Mouse (Mus musculus) T-helper 2 cell (primary cell): ENCODE results near the gene Bpi.

Experiments used
- in situ Hi-C: fragments of 300-600 bp; cut with MboI, MseI; formaldehyde crosslinking; loops from one replicate; pipeline ENCODE4 v1.15.1; 2025; ENCODE audit warnings: high pct_unique_total_duplicates

Bpi gene

DNA sequence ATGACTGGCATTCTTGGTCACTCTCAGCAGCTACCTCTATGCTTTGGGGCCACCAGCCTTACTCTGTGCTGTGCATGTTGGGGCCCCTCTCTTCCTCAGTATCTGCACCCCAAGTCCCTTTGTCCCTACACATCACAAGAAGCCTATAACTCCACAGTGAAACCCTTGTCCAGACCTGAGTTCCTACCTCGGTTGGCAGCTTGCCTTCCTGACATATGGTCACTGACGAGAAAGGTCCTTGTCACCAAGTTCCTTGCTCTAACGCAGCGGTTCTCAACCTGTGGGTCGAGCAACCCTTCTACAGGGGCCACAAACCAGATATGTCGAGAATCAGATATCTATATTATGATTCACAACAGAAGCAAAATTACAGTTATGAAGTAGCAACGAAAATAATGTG, 25.2 kb downstream of the Bpi start:
- in situ Hi-C loops, result loop anchor here (5.0 kb wide), 1 partner anchor 59 kb away; no protein-coding TSS in a partner anchor

DNA sequence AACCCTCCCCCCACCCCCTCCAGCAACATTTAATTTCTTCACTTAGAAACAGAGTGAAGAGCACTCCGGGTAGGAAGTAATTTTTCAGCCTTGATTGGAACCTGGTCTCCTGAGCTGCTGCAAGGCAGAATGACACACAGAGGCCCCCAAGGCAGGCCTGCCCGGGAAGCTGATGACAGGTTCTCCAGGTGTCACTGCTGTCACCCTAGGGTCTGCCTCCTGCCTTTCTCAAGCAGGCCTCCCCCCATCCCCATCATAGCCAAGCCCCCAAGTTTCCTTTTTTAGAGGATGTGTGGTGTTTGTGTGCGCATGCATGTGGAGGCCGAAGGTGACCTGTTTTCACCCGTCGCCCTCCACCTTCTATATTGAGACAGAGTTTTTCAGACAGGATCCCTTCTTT, 25.9 kb downstream of the Bpi start:
- in situ Hi-C loops, result loop anchor here (5.0 kb wide), 1 partner anchor 59 kb away; no protein-coding TSS in a partner anchor

DNA sequence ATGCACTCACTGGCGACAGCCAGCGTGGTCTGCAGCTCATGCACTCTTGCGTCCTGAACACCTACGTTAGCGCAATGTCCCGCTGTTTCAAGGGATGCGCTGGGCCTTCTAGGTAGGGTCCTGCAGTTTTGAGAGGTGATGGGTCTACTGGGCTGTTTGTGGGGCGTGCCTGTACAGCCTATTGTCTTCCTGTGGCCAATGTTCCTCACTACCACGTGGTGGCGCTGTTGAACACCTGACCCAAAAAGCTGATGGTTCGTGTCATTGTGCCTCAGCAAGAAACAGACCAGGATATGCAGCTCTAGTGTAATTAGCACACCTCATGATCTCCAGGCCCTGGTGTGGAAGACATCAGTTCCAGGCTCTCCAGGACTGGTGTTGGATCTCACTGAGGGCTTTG, 26.7 kb downstream of the Bpi start:
- in situ Hi-C loops, result loop anchor here (5.0 kb wide), 1 partner anchor 58 kb away; no protein-coding TSS in a partner anchor

DNA sequence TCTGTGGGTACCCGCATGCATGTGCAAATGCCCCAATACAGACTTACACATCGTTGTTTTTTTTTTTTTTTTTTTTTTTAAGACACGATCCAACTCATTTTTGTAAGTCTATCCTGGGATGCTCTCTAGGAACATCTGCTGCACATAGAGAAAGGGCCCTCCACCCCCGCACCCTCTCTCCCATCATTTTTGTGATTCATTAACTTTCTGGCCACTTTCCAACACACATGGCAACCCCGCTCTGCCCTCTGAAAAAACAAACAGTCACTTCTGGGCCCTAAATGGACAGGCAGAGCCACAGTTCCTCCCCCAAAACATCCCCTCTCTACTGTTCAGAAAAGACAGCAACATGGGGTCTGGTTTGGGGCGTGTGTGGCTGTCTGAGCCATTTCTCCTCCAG, 27.8 kb downstream of the Bpi start:
- in situ Hi-C loops, result no loop called here

DNA sequence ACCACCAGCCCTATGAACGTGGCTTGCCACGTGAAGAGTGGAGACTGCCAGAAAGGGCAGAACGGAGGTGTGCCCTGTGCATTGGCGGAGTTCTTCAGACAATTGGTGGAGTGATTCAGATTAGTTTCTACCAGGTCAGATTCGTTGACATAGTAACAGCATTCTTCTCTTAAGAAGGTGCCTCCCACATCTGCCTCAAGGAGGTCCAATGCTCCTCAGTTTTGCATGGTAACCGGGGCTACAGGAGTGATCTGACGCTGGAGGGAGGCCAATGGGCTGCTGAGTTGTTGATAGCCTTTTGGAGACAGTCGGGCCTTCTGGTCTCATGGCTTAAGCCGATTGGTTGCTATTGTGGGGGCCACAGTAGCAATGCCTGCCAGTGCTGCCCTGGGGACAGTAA, 37.8 kb downstream of the Bpi start:
- in situ Hi-C loops, result no loop called here

DNA sequence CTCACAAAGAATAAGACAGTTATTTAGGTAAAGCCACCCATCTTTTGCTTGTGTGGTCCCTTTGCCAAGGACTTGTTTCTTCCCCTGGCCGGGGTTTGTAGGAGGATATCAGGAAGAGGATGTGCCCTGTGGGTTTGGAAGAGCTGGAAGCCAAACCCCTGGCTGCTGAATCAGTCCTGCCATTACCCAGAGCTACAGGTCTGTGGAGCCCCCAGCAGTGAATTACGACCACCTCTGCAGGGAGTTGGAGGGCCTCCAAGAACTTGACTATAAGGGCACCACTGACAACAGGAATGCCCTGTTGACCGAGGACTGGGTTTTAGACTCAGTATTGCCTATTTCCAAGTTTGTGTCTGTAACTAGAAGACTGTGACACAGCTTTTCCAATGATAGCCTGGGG, 41.3 kb downstream of the Bpi start:
- in situ Hi-C loops, result no loop called here

DNA sequence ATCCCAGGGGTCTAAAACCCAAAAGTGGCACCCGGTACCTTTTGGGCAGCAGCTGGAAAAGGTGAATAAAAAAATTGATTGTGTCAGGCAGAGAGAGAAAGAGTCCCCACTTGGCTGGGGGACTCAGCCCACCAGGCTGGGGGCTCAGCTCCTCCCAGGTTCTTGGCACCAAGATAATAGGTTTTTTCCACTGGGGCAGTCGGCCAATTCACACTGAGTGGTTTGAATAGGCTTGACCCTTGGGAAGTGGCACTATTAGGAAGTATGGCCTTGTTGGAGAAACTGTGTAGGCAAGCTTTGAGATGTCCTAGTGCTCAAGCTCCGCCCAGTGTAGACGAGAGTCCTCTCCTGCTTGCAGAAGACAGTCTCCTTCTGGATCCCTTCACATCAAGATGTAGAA, 41.8 kb downstream of the Bpi start:
- in situ Hi-C loops, result no loop called here

DNA sequence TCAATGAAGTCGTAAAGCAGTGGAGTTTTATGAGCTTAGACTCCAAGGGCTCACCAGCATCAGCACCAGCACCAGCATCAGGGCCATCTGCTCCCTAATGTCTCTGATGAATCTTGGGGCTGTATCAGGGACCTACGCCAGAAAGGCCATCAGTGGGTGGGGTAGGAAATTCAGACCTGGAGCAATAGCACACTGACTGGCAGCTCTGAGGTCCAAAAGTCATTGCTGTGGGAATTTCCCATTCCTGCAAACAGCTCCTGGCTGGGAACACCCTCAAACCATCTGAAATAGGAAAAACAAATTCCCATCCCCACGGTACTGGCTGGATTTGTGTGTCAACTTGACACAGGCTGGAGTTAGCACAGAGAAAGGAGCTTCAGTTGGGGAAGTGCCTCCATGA, 44.9 kb downstream of the Bpi start:
- in situ Hi-C loops, result no loop called here

DNA sequence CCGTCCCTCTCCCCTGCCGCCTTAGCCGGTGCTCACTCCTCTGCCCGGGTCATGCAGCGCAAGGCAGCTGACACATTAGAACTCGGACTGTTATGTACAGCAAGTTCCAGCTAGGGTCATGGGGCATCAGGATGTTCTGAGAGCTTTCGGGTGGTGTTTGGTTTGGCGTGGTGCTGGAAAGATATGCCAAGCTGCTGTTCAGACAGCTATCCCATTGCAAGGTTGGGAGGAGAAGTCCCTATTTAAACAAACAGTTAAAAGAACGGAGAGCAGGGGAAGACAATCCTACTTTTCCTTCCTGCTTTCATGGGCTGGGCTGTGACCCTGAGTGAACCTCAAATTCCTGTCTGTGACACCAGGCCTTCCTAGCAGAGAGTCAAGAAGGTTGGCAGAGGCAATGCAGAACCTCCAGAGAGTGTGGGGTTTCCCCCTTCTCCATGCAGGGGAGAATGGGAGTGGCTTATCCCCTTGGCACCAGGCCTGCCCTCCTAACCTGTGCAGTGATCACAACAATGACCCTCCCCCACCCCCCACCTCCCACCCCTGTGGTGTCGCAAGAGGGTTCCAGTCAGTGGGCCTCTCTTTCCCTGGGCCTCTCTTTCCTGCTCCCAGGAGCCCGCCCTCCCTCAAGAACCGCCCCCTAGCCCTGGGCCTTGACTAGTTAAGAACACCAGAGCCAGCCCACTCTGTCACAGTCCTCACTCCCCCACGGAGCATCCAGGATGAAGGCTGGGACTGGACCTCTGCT, 48.2 kb downstream of the Bpi start, which contains the start of gene Lbp:
Gene Lbp (plus strand): TSS at position 546 of the 748 bp plus-strand sequence.
- in situ Hi-C loops, result no loop called here

DNA sequence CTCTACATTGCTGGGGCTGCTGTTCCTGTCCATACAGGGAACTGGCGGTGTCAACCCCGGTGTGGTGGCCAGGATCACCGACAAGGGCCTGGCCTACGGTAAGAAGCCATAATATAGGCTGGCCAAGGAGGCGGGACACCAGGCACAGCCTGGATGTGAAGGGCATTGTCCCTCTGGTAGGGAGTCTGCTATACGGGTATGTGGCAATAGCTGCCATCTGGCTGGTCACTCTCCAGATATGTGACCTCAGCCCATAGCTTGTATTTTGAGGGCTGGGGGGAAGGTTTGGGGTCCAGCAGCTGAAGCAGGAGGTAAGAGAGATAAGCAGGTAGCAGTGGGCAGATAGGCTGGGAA, 48.8 kb downstream of the Bpi start:
- in situ Hi-C loops, result no loop called here

DNA sequence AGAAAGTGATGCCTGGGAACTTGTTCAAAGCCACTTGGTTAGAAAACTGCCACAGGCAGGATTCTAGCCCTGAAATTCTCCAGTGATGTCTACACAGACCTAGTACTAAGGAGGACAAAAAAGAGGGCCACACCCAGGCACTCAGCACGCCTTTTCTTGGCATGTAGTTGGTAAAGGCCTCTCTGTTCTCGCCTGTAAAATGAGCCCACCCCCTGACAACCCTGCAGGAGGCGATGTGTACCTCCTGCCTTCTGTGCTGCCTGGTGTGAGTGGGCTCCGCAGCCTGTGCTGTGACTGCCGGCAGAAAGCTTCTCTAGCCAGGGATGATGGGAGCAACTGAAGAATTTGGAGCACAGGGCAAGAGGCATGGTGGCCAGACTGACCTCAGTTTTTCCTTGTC, 50.4 kb downstream of the Bpi start:
- in situ Hi-C loops, result no loop called here

DNA sequence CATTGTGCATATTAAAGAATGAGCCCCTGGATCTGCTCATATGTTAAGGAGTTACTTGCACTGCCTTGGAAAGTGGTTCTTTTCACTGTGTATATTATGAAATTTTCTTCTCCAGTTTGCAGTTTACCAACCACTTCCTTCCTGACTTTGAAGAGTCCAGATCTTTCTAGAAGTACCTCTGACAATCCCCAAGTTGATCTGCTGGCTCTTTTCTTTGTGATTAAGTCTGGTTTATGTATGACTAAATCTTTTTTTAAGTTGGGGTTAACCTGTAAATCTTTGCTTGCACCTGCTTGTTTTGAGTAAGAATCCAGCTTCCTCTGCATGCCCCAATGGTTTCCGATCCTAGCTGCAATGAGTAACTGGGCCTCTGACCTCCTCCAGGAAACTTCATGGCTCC, 55.2 kb downstream of the Bpi start:
- in situ Hi-C loops, result no loop called here

DNA sequence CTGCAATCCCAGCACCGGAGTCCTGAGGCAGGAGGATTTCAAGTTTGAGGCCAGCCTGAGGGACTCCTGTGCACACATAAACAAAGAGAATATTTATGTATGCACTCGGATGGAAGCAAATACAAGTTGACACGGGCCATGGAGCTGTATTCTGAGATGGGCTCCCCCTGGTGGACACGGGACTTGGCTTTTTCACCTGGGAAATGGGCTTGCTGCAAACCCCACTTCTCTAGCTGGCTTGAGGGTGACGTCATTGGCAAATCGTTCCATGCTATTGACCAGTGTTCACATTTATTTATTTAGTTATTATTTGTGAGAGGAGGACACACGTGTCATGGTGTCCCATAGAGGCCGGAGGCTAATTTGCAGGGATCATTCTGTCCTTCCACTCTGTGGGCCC, 58.5 kb downstream of the Bpi start:
- in situ Hi-C loops, result no loop called here

DNA sequence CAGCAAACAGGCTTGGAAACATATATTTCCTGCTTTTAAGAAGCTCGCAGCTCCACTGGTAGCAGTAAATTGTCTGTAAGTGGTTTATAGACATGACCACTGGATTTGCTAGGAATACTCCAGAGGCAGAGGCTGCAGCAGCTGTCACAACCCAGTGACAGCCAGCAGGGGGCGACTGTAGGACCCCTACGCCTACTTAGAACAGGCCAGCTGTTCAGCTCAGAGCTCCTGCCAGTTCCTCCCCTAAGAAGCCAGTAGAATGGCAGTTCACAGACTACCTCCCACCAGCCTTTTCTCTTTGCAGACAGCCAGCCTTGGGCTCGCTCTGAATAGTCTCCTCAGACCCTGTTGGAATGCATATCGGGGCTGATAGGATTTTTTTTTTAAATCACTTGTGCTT, 59.1 kb downstream of the Bpi start:
- in situ Hi-C loops, result no loop called here

DNA sequence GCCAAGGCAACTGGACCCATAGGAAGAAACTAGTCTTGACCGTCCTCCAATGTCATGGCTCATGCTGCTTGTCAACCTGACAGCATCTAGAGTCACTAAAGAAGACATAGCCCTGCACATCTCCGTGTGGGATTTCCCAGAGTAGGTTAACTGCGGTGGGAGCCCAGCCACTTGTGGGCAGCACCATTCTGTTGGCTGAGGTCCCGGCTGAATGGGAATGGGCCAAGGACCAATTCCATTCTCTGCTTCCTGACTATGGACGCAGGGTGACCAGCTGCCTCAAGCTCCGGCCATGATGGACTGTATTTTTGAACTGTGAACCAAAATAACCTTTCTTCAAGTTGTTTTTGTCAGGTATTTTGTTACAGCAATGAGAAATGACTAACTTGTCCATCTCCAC, 63.7 kb downstream of the Bpi start:
- in situ Hi-C loops, result no loop called here

DNA sequence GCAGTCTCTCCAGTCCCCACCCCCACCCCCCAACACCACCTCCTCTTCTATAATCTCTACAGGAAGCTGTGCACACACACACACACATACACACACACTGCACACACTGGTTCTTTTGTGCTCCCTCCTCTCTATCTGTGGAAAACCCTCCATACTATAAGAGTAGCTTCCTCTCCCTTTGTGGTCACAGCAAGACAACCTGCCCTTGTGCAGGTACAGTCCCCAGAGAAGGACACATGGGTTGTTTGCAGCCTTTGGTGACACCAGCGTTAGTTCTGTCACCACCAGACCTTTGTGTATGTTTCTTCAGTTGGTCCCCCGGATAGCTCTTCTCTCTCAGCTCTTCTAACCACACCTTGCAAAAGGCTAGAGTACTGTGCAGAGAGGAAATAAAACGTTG, 65.0 kb downstream of the Bpi start:
- in situ Hi-C loops, result no loop called here

DNA sequence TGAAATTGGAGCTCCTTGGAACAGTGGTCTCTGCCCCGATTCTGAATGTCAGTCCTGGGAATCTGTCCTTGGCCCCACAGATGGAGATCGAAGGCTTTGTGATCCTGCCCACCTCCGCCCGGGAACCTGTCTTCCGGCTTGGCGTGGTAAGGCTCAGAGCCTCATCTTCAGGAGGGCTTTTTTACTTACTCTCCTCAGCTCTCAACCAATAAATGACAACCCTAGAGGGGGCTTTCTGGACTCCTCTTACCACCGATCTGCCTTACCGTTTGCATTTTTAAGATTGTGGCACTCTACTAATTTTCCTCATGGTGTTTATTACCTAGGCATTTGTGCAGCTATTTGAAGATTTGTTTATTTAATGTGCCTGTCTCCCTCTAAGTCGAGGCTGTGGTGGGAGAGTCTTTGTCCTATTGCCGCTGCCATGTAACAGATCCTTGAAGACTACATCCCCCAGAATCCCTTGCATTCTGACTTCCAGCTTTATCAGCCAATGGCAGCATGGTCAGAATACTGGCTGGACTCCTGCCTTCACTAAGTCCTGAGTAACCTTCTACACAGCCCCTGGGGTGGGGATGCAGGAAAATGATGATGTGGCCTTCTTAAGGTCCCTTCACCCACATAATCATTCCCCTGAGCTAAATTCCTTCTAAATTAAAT, 66.8 kb downstream of the Bpi start:
- in situ Hi-C loops, result no loop called here

DNA sequence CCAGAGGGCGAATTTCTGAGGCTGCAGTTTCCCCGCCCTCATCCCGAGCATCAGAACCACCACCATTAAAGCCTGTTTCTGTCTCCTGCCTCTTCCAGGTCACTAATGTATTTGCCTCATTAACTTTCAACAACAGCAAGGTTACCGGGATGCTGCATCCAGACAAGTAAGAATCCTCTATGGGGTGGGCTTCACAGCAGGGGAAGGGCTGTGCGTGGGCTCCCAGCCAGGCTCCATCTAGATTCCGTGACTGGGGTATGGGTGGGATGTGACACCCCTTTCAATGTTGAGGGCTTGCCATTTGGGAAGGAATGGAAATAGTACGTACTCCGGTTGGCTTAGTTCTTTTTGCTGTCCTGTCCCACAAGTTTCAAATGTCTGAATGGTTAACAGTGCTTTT, 67.7 kb downstream of the Bpi start:
- in situ Hi-C loops, result no loop called here
